Mouse (Mus musculus) bone marrow, adult 2 months (tissue): ENCODE measurements around the gene Madcam1.

Experiments
- CTCF ChIP-seq: fragments of 200-500 bp; IDR thresholded peaks from 2 replicates; pipeline ENCODE4 v1.5.1; 2011; ENCODE audit warnings: low read length, control low read depth; ENCODE audit not compliant: control insufficient read depth, insufficient read depth
- POLR2A ChIP-seq: fragments of 200-500 bp; IDR thresholded peaks from 2 replicates; pipeline ENCODE4 v1.6.1; 2011; ENCODE audit warnings: low read depth, mild to moderate bottlenecking, control low read depth, low read length, borderline replicate concordance; ENCODE audit not compliant: control insufficient read depth

- no peak for TF ChIP-seq CTCF
- TF ChIP-seq POLR2A: no peak
Measured at GRCm38 (mm10) chr10:79654946-79655395, 9.4 kb upstream of the Madcam1 start.
